Mouse (Mus musculus) MEL (cell line): Measurements from ENCODE around the gene Cipc. TPM values are rescaled to one million over a fixed set of nuclear protein-coding genes. Genes with fewer than 3 reads are reported as not detected.

Experiments used
- DNase-seq: peaks from one replicate; pipeline ENCODE4 v3.0.0; 2011; ENCODE audit warnings: low read depth, low spot score
- H3K27ac ChIP-seq: 2 replicates; pipeline ENCODE4 v1.5.1; 2012; ENCODE audit warnings: low read depth, mild to moderate bottlenecking, control low read depth, low read length, moderate library complexity; ENCODE audit not compliant: control insufficient read depth
- H3K27me3 ChIP-seq, 2 experiments: fragments of 150-350 bp in 1 of 2; sonication (generic) in 1 of 2; 2 replicates each; pipeline ENCODE4 v1.6.1; 2012; ENCODE audit warnings: low read length in 2 of 2, mild to moderate bottlenecking in 2 of 2, improper control_type of control experiment in 1 of 2, moderate library complexity in 1 of 2; ENCODE audit not compliant: insufficient read depth in 2 of 2, control insufficient read depth in 1 of 2
- H3K36me3 ChIP-seq, 2 experiments: 2 replicates each; pipeline ENCODE4 v1.6.1; 2012 to 2014; ENCODE audit warnings: low read length in 2 of 2, improper control_type of control experiment in 1 of 2, inconsistent platforms in 1 of 2, mild to moderate bottlenecking in 1 of 2; ENCODE audit not compliant: insufficient read depth in 2 of 2, control insufficient read depth in 1 of 2
- H3K4me1 ChIP-seq, 2 experiments: fragments of 150-350 bp in 1 of 2; sonication (generic) in 1 of 2; 2 replicates each; pipeline ENCODE4 v1.6.1; 2012; ENCODE audit warnings: low read length in 2 of 2, improper control_type of control experiment in 1 of 2, mild to moderate bottlenecking in 1 of 2; ENCODE audit not compliant: insufficient read depth in 2 of 2, control insufficient read depth in 1 of 2
- H3K4me3 ChIP-seq, 2 experiments: fragments of 150-350 bp in 1 of 2; sonication (generic) in 1 of 2; 2 replicates each; pipeline ENCODE4 v1.5.1; 2012; ENCODE audit warnings: low read depth in 2 of 2, low read length in 2 of 2, mild to moderate bottlenecking in 2 of 2, moderate library complexity in 2 of 2, control low read depth in 1 of 2, improper control_type of control experiment in 1 of 2; ENCODE audit not compliant: control insufficient read depth in 1 of 2, insufficient read depth in 1 of 2
- H3K79me2 ChIP-seq: 2 replicates; pipeline ENCODE4 v1.6.1; 2012; ENCODE audit warnings: mild to moderate bottlenecking, low read length, moderate library complexity; ENCODE audit not compliant: control insufficient read depth, poor library complexity, insufficient read depth
- H3K9ac ChIP-seq: 2 replicates; pipeline ENCODE4 v1.6.1; 2012; ENCODE audit warnings: low read depth, mild to moderate bottlenecking, control low read depth, low read length, moderate library complexity; ENCODE audit not compliant: control insufficient read depth, poor library complexity, severe bottlenecking
- H3K9me3 ChIP-seq: fragments of 150-350 bp; sonication (generic); replicated peaks from 2 replicates; pipeline ENCODE4 v1.6.1; 2012; ENCODE audit warnings: mild to moderate bottlenecking, low read length, improper control_type of control experiment, moderate library complexity; ENCODE audit not compliant: insufficient read depth
- BHLHE40 ChIP-seq: IDR thresholded peaks from 2 replicates; pipeline ENCODE4 v1.6.1; 2012; ENCODE audit warnings: low read depth, mild to moderate bottlenecking, inconsistent platforms, low read length, improper control_type of control experiment, borderline replicate concordance
- CHD1 ChIP-seq: IDR thresholded peaks from 2 replicates; pipeline ENCODE4 v1.6.1; 2012; ENCODE audit warnings: low read depth, mild to moderate bottlenecking, inconsistent platforms, low read length, improper control_type of control experiment
- CHD2 ChIP-seq: IDR thresholded peaks from 2 replicates; pipeline ENCODE4 v1.6.1; 2011; ENCODE audit warnings: low read length, improper control_type of control experiment
- CTCF ChIP-seq, 3 experiments: IDR thresholded peaks in 2 of 3; conservative IDR thresholded peaks in 1 of 3; 2 replicates each; pipeline ENCODE4 v1.5.1; 2011 to 2012; ENCODE audit warnings: low read length in 3 of 3, low read depth in 2 of 3, mild to moderate bottlenecking in 2 of 3, improper control_type of control experiment in 1 of 3, inconsistent platforms in 1 of 3, mixed read lengths in 1 of 3, moderate library complexity in 1 of 3; ENCODE audit not compliant: control insufficient read depth in 1 of 3, insufficient read depth in 1 of 3, poor library complexity in 1 of 3, severe bottlenecking in 1 of 3
- E2F4 ChIP-seq: IDR thresholded peaks from 2 replicates; pipeline ENCODE4 v1.6.1; 2011; ENCODE audit warnings: low read depth, low read length, improper control_type of control experiment, borderline replicate concordance
- EP300 ChIP-seq, 2 experiments: IDR thresholded peaks; 2 replicates each; pipeline ENCODE4 v1.6.1; 2011; ENCODE audit warnings: improper control_type of control experiment in 2 of 2, low read length in 2 of 2, low read depth in 1 of 2, mild to moderate bottlenecking in 1 of 2
- ETS1 ChIP-seq: IDR thresholded peaks from 2 replicates; pipeline ENCODE4 v1.6.1; 2012; ENCODE audit warnings: low read depth, mild to moderate bottlenecking, inconsistent platforms, low read length, improper control_type of control experiment, moderate library complexity
- GABPA ChIP-seq: IDR thresholded peaks from 2 replicates; pipeline ENCODE4 v1.6.1; 2012; ENCODE audit warnings: low read depth, mild to moderate bottlenecking, inconsistent platforms, low read length, improper control_type of control experiment, moderate library complexity
- HCFC1 ChIP-seq: IDR thresholded peaks from 2 replicates; pipeline ENCODE4 v1.6.1; 2012; ENCODE audit warnings: low read depth, mild to moderate bottlenecking, inconsistent platforms, low read length, improper control_type of control experiment, moderate library complexity
- JUND ChIP-seq: IDR thresholded peaks from 2 replicates; pipeline ENCODE4 v1.6.1; 2011; ENCODE audit warnings: low read depth, mild to moderate bottlenecking, improper control_type of control experiment, low read length
- MAX ChIP-seq: IDR thresholded peaks from 2 replicates; pipeline ENCODE4 v1.6.1; 2011; ENCODE audit warnings: low read length, improper control_type of control experiment
- MXI1 ChIP-seq: IDR thresholded peaks from 2 replicates; pipeline ENCODE4 v1.6.1; 2011; ENCODE audit warnings: mild to moderate bottlenecking, low read depth, low read length, improper control_type of control experiment
- MYB ChIP-seq: IDR thresholded peaks from 2 replicates; pipeline ENCODE4 v1.6.1; 2011; ENCODE audit warnings: mild to moderate bottlenecking, low read depth, low read length, improper control_type of control experiment
- NELFE ChIP-seq: IDR thresholded peaks from 2 replicates; pipeline ENCODE4 v1.6.1; 2011; ENCODE audit warnings: low read depth, low read length, improper control_type of control experiment
- POLR2A ChIP-seq, 2 experiments: IDR thresholded peaks; 2 replicates each; pipeline ENCODE4 v1.6.1; 2011 to 2012; ENCODE audit warnings: low read length in 2 of 2, mild to moderate bottlenecking in 2 of 2, control low read depth in 1 of 2, improper control_type of control experiment in 1 of 2, low read depth in 1 of 2, moderate library complexity in 1 of 2; ENCODE audit not compliant: control insufficient read depth in 1 of 2, insufficient read depth in 1 of 2, poor library complexity in 1 of 2
- RCOR1 ChIP-seq: IDR thresholded peaks from 2 replicates; pipeline ENCODE4 v1.6.1; 2012; ENCODE audit warnings: low read depth, mild to moderate bottlenecking, inconsistent platforms, low read length, improper control_type of control experiment
- SIN3A ChIP-seq: IDR thresholded peaks from 2 replicates; pipeline ENCODE4 v1.6.1; 2012; ENCODE audit warnings: low read length, improper control_type of control experiment, inconsistent platforms
- SMC3 ChIP-seq: IDR thresholded peaks from 2 replicates; pipeline ENCODE4 v1.6.1; 2011; ENCODE audit warnings: low read depth, low read length, improper control_type of control experiment
- TBP ChIP-seq: IDR thresholded peaks from 2 replicates; pipeline ENCODE4 v1.8.0; 2011; ENCODE audit warnings: low read depth, low read length, improper control_type of control experiment
- USF1 ChIP-seq: IDR thresholded peaks from 2 replicates; pipeline ENCODE4 v1.6.1; 2014; ENCODE audit warnings: low read depth, mild to moderate bottlenecking, inconsistent platforms, low read length, improper control_type of control experiment, moderate library complexity
- USF2 ChIP-seq, 2 experiments: IDR thresholded peaks; 2 replicates each; pipeline ENCODE4 v1.6.1; 2011 to 2012; ENCODE audit warnings: improper control_type of control experiment in 2 of 2, low read length in 2 of 2, borderline replicate concordance in 1 of 2, inconsistent platforms in 1 of 2, low read depth in 1 of 2, mild to moderate bottlenecking in 1 of 2; ENCODE audit not compliant: insufficient read depth in 1 of 2
- ZC3H11A ChIP-seq: IDR thresholded peaks from 2 replicates; pipeline ENCODE4 v1.6.1; 2012; ENCODE audit warnings: low read depth, mild to moderate bottlenecking, inconsistent platforms, low read length, improper control_type of control experiment
- ZKSCAN1 ChIP-seq: IDR thresholded peaks from 2 replicates; pipeline ENCODE4 v1.6.1; 2012; ENCODE audit warnings: low read depth, mild to moderate bottlenecking, inconsistent platforms, low read length, improper control_type of control experiment, moderate library complexity
- ZMIZ1 ChIP-seq: IDR thresholded peaks from 2 replicates; pipeline ENCODE4 v1.6.1; 2012; ENCODE audit warnings: low read depth, mild to moderate bottlenecking, inconsistent platforms, low read length, improper control_type of control experiment, moderate library complexity
- polyA plus RNA-seq, 2 experiments: library from polyadenylated mRNA; stranded (reverse) in 1 of 2; unstranded in 1 of 2; fragments of >175 nt in 1 of 2; fragments of >200 nt in 1 of 2; gene quantifications; 2 replicates each; pipeline versions ENCODE4 v1.2.1 to v1.2.4; 2012; ENCODE audit warnings: low replicate concordance in 2 of 2, low read depth in 1 of 2; ENCODE audit not compliant: insufficient read length in 2 of 2, insufficient read depth in 1 of 2, missing spikeins in 1 of 2
- total RNA-seq: library from RNA; depleted of rRNA; stranded (reverse); fragments of 300-350 nt; gene quantifications from 2 replicates; pipeline ENCODE4 v1.2.3, GENCODE M21; 2012

Cipc gene
- total and polyA plus RNA-seq, 3 experiments: 24.8 to 98.1 (median 27.5) TPM

DNA sequence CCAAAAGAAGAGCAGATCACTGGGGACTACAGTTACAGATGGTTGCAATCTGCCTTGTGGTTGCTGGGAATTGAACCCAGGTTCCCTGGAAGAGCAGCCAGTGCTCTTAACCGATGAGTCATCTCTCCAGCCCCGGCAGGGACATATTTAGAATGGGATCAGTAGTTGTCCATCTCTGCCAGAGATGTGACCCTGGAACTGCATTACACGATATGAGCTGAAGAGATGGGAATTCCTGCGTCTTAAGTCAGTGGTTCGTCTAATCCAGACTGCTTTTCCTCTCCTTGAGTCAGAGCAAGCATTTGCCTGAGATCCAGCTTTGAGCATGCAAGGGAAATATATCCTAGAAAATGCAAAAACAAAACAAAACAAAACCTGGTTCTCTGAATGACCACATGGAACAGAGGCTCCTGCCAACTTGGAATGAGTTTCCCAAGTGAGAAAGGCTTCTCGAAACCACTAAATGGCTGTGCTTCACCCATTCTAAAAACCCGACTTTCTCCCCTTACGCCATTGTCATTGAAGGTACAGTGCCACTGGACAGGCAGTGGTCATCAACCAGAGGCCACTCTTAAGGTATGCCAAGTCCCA is 11.1 kb upstream of the Cipc start:
- no peak overlapping the region for H3K4me3 ChIP-seq
- no peak overlapping the region for H3K9ac ChIP-seq
- peaks cover 0 to 2% of the 10 kb centered on the region in 2 experiments; a peak in 2 of 4 replicates for H3K36me3 ChIP-seq
- H3K9me3 ChIP-seq: no peaks in the 10 kb centered on the region
- TF ChIP-seq BHLHE40 (no peak), HCFC1 (no peak), SIN3A (no peak), MYB (no peak), EP300 (IDR thresholded peaks at IDR 0.05; ENCODE audit: low read depth in 1 of 2, low read length in 2 of 2) (no peak), NELFE (no peak), CHD2 (no peak), USF2 (IDR thresholded peaks at IDR 0.05; ENCODE audit: borderline replicate concordance in 1 of 2, insufficient read depth in 1 of 2, low read depth in 1 of 2, low read length in 2 of 2) (no peak), JUND (no peak), CHD1 (no peak), ZC3H11A (no peak)
- no peak overlapping the region for H3K27ac ChIP-seq
- H3K27me3 ChIP-seq: peaks cover 0 to 9% of the 10 kb centered on the region in 2 experiments
- no peak for DNase-seq
- no peaks in the 10 kb centered on the region for H3K79me2 ChIP-seq
- peaks cover 0 to 5% of the 10 kb centered on the region in 2 experiments; a peak in 1 of 4 replicates for H3K4me1 ChIP-seq

GRCm38 (mm10) chr12:86936587-86937343 is 10.1 kb upstream of the Cipc start:
- Histone ChIP-seq H3K27ac (no peak overlapping the region), H3K27me3 (peaks cover 5 to 9% of the 10 kb centered on the region in 2 experiments), H3K9me3 (no peaks in the 10 kb centered on the region), H3K4me1 (peaks cover 0 to 5% of the 10 kb centered on the region in 2 experiments; a peak in 1 of 4 replicates), H3K9ac (no peak overlapping the region), H3K4me3 (no peak overlapping the region), H3K36me3 (peaks cover 0 to 2% of the 10 kb centered on the region in 2 experiments; a peak in 2 of 4 replicates), H3K79me2 (no peaks in the 10 kb centered on the region)
- TF ChIP-seq CTCF (IDR thresholded peaks at IDR 0.05 in 2 of 3, conservative IDR thresholded peaks at IDR 0.05 in 1 of 3; ENCODE audit: control insufficient read depth in 1 of 3, insufficient read depth in 1 of 3, low read depth in 2 of 3, low read length in 3 of 3, poor library complexity in 1 of 3, severe bottlenecking in 1 of 3): no peak
- TF ChIP-seq MYB: no peak
- no peak for TF ChIP-seq USF1
- no peak for TF ChIP-seq ZC3H11A
- no peak for TF ChIP-seq MXI1
- no peak for TF ChIP-seq RCOR1
- TF ChIP-seq CHD2: no peak
- no peak for TF ChIP-seq CHD1
- no peak for TF ChIP-seq MAX
- TF ChIP-seq TBP: no peak
- no peak for TF ChIP-seq E2F4
- TF ChIP-seq ZMIZ1: no peak
- TF ChIP-seq HCFC1: no peak
- TF ChIP-seq ZKSCAN1: no peak
- TF ChIP-seq ETS1: no peak
- TF ChIP-seq POLR2A (IDR thresholded peaks at IDR 0.05; ENCODE audit: control insufficient read depth in 1 of 2, insufficient read depth in 1 of 2, low read depth in 1 of 2, low read length in 2 of 2, poor library complexity in 1 of 2): no peak
- TF ChIP-seq GABPA: no peak
- no peak for TF ChIP-seq SMC3
- DNase-seq: no peak
